Mouse (Mus musculus): ENCODE results near the gene Il2ra.

Gene Il2ra

GRCm38 (mm10) chr2:11705201-11706025 is 62.8 kb downstream of the Il2ra start, which contains the start of gene Il15ra:
Il15ra (plus strand) TSS chr2:11705290.
- DNase-seq (ENCODE audit: low read depth, low spot score) = peak; percentile 23

- DNase-seq (ENCODE audit: low read depth, low spot score) = peak; percentile 3
Observed at GRCm38 (mm10) chr2:11706030-11706745, 63.6 kb downstream of the Il2ra start.

DNA sequence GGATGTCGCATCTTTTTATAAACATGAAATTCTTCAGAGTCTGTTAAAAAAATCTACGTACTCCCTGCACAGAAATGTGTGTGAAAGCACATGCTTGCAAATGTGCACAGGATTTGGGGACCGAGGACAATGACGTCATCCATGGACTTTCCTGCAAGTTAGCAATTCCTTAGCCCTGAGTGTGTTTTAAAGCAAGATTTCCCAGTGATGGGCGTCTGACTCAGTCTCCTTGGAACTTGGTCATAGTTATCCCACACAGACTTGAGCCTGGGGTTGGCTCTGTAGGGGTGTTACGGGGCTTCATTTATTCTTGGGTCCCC is 64.1 kb downstream of the Il2ra start:
- no peak for DNase-seq (ENCODE audit: low read depth, low spot score)

- no peak for DNase-seq (ENCODE audit: low read depth, low spot score)
Observed at GRCm38 (mm10) chr2:11708538-11708937, 65.9 kb downstream of the Il2ra start.

DNA sequence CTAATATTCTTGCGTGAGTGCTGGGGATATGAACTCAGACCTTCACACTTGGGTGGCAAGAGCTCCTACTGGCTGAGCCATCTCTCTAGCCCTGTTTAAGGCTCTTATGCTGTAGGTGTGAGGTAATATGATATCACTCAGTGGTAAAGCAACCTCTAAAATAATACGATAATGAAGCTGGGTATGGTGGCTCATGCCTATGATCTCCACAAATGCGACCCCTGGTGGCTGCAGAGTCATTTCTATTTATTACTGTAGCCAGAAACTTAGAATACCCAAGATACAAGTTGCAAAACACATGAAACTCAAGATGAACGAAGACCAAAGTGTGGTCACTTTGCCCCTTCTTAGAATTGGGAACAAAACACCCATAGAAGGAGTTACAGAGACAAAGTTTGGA is 67.5 kb downstream of the Il2ra start:
- DNase-seq (ENCODE audit: low read depth, low spot score) = peak; percentile 8

DNA sequence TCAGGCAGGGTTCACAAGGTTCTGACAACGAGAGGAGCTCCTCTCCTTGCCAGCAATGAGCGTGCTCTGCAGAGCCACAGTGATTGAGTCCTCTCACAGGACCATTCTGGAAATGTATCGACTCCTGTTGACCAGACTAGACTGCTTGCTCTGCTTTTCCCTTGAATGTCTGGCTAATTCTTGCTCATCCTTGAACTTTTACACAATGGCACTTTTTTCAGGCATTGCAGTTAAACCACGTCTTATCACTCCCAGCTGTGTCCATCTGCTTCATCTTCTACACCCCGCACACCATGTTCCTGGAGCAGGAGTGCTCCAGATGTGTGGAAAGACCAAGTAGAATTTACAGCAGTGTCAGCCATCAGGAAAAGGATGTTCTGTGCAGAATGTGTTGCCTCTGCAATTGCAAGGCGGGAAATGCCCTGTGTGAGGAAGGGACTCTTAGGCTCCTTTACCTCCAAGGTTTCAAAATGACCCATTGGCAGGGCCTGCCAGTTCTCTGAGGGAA is 69.9 kb downstream of the Il2ra start:
- no peak for DNase-seq (ENCODE audit: low read depth, low spot score)

- DNase-seq (ENCODE audit: low read depth, low spot score) = no peak
Observed at GRCm38 (mm10) chr2:11713021-11713420, 70.4 kb downstream of the Il2ra start.

DNA sequence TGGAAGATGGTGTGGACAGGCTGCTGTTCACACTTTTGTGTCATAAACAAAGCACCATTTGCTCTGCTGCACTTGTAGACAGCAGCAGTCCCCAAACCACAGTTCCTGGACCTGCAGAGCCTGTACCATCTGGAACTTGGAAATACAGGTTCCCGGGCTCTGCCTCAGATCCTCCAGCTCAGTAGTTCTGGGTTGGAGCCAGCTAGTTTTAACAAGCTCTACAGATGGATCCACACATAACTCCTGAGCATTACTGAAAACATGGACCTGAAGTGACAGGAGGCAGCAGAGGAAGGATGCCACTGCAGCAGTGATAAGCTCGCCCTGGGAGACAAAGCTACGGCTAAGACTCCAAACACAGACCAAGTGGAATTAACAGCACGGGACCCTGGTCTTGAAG is 71.9 kb downstream of the Il2ra start:
- no peak for DNase-seq (ENCODE audit: low read depth, low spot score)

DNA sequence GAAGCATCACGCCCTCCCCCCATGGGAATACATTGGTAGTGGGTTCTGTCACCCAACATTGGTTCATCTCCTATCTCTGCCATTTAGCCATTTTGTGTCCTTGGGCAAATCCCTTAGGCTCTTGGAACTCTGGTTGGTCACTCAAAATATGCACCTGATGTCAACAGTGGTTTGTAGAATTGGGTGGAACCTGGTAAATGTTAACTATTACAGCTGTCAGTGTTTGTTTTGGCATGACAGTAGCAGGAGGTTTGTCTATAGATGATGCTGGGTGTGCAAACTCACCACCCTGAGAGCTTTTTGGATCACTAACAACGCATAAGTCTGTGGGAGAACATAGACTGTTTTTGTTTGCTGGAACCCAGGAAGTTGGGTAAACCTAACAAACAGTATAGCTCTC is 76.0 kb downstream of the Il2ra start:
- DNase-seq (ENCODE audit: low read depth, low spot score) = no peak

DNA sequence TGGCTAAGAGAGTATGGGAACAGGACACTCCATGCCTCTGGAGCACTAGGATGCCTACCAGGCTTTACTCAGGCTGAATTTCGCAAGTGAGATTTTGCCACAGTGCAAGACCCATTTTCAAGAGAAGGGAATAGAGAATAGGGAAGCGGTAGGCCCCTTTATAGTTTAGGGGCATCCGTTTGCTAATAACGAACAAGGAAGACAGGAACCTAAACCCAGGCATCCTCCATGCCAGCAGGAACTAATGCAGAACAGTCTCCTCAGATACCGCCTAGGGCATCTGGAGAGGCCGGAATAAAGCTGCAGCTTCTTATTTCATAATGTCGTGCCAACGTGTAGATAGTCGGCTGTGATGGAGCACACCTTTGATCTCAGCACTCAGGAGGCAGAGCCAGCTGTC is 80.0 kb downstream of the Il2ra start:
- DNase-seq (ENCODE audit: low read depth, low spot score) = no peak

- no peak for DNase-seq (ENCODE audit: low read depth, low spot score)
Observed at GRCm38 (mm10) chr2:11727574-11727973, 85.0 kb downstream of the Il2ra start.

DNA sequence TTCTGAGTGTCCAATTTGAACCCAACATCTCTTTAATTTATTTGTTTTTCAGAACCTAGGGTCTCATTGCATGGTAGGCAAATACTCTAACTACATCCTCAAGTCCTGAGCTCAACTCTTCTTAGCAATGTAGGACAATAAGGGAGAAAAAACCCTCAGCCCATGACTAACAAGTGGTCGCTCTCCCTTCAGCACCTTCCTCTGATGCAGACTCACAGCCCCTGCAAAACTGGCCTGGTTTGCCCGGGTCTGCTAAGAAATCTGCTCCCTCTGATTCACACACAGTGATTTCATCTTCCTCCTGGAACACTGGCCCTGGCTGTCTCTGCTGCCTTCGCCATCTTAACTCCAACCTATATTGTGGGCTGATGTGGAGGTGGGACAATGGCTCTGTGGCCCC is 86.5 kb downstream of the Il2ra start:
- peak; percentile 31 for DNase-seq (ENCODE audit: low read depth, low spot score)

DNA sequence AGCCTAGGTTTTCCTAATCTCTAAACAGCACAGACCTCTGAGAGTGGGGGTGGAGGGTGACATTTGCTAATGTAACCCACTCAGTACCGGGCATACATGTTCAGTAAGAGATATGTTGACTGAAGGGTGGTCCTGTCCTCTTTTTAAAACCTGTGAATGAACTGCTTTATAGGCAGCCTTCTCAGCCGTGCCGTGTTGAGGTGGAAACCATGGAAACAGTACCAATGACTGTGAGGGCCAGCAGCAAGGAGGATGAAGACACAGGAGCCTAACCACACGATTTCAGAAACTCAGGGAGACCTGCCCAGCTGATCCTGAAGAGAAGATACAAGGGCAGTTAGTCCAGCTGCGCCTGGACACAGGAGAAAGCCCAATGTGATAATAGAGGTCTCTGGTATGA is 90.4 kb downstream of the Il2ra start:
- DNase-seq (ENCODE audit: low read depth, low spot score) = no peak

GRCm38 (mm10) chr2:11735853-11736252 is 93.2 kb downstream of the Il2ra start:
- no peak for DNase-seq (ENCODE audit: low read depth, low spot score)

- no peak for DNase-seq (ENCODE audit: low read depth, low spot score)
Observed at GRCm38 (mm10) chr2:11738794-11739193, 96.2 kb downstream of the Il2ra start.

GRCm38 (mm10) chr2:11739516-11740051 is 97.0 kb downstream of the Il2ra start:
- DNase-seq (ENCODE audit: low read depth, low spot score) = no peak
